Mouse (Mus musculus): ENCODE data around the gene Crb1. TPM values are rescaled to one million over a fixed set of nuclear protein-coding genes. Genes with fewer than 3 reads are reported as not detected.
"Not testable (repeated sequence)": the region's sequence is repeated elsewhere in the genome, so short reads cannot be mapped to it uniquely, and the experiment has no call there.

Gene Crb1
- polyA plus RNA-seq, 1 experiment: 0.13 TPM

GRCm38 (mm10) chr1:139340178-139340859, 36.6 kb downstream of the Crb1 start:
- Histone ChIP-seq H3K36me3 (replicated peaks; ENCODE audit: low read length) (no peaks in the 10 kb centered on the region), H3K4me3 (replicated peaks) (no peak overlapping the region), H3K27me3 (replicated peaks) (peaks cover 2% of the 10 kb centered on the region), H3K4me1 (no peaks in the 10 kb centered on the region), H3K9me3 (no peaks in the 10 kb centered on the region)
- TF ChIP-seq GATA1 (IDR thresholded peaks at IDR 0.05; ENCODE audit: borderline replicate concordance, low read length) (no peak), FLI1 (IDR thresholded peaks at IDR 0.05; ENCODE audit: low read length) (no peak)

GRCm38 (mm10) chr1:139336997-139337396, 39.9 kb downstream of the Crb1 start:
- Histone ChIP-seq H3K27me3 (replicated peaks) (peaks cover 2% of the 10 kb centered on the region), H3K4me3 (replicated peaks) (no peak overlapping the region), H3K4me1 (no peaks in the 10 kb centered on the region), H3K36me3 (replicated peaks; ENCODE audit: low read length) (no peaks in the 10 kb centered on the region), H3K9me3 (no peaks in the 10 kb centered on the region)
- TF ChIP-seq FLI1 (IDR thresholded peaks at IDR 0.05; ENCODE audit: low read length): no peak
- no peak for TF ChIP-seq GATA1 (IDR thresholded peaks at IDR 0.05; ENCODE audit: borderline replicate concordance, low read length)

GRCm38 (mm10) chr1:139328811-139329210, 48.1 kb downstream of the Crb1 start:
- H3K27me3 ChIP-seq (replicated peaks): no peaks in the 10 kb centered on the region
- no peaks in the 10 kb centered on the region for H3K9me3 ChIP-seq
- H3K36me3 ChIP-seq (replicated peaks; ENCODE audit: low read length): no peaks in the 10 kb centered on the region
- H3K4me3 ChIP-seq (replicated peaks): no peak overlapping the region
- no peaks in the 10 kb centered on the region for H3K4me1 ChIP-seq
- TF ChIP-seq GATA1 (IDR thresholded peaks at IDR 0.05; ENCODE audit: borderline replicate concordance, low read length) (no peak), FLI1 (IDR thresholded peaks at IDR 0.05; ENCODE audit: low read length) (no peak)

GRCm38 (mm10) chr1:139328286-139328685, 48.6 kb downstream of the Crb1 start:
- H3K9me3 ChIP-seq: no peaks in the 10 kb centered on the region
- no peak overlapping the region for H3K4me3 ChIP-seq (replicated peaks)
- no peaks in the 10 kb centered on the region for H3K4me1 ChIP-seq
- H3K27me3 ChIP-seq (replicated peaks): no peaks in the 10 kb centered on the region
- H3K36me3 ChIP-seq (replicated peaks; ENCODE audit: low read length): no peaks in the 10 kb centered on the region
- TF ChIP-seq GATA1 (IDR thresholded peaks at IDR 0.05; ENCODE audit: borderline replicate concordance, low read length) (no peak), FLI1 (IDR thresholded peaks at IDR 0.05; ENCODE audit: low read length) (no peak)

GRCm38 (mm10) chr1:139325378-139325777, 51.5 kb downstream of the Crb1 start:
- H3K9me3 ChIP-seq: no peaks in the 10 kb centered on the region
- no peaks in the 10 kb centered on the region for H3K4me1 ChIP-seq
- TF ChIP-seq FLI1 (IDR thresholded peaks at IDR 0.05; ENCODE audit: low read length) (no peak), GATA1 (IDR thresholded peaks at IDR 0.05; ENCODE audit: borderline replicate concordance, low read length) (no peak)
- no peaks in the 10 kb centered on the region for H3K27me3 ChIP-seq (replicated peaks)
- no peak overlapping the region for H3K4me3 ChIP-seq (replicated peaks)
- H3K36me3 ChIP-seq (replicated peaks; ENCODE audit: low read length): no peaks in the 10 kb centered on the region

GRCm38 (mm10) chr1:139319798-139320197, 57.1 kb downstream of the Crb1 start:
- Histone ChIP-seq H3K27me3 (replicated peaks) (no peaks in the 10 kb centered on the region), H3K4me3 (replicated peaks) (no peak overlapping the region), H3K36me3 (replicated peaks; ENCODE audit: low read length) (no peaks in the 10 kb centered on the region), H3K4me1 (no peaks in the 10 kb centered on the region), H3K9me3 (no peaks in the 10 kb centered on the region)
- TF ChIP-seq GATA1 (IDR thresholded peaks at IDR 0.05; ENCODE audit: borderline replicate concordance, low read length): no peak
- TF ChIP-seq FLI1 (IDR thresholded peaks at IDR 0.05; ENCODE audit: low read length): no peak

GRCm38 (mm10) chr1:139314297-139314874, 62.5 kb downstream of the Crb1 start:
- Histone ChIP-seq H3K4me1 (no peaks in the 10 kb centered on the region), H3K4me3 (replicated peaks) (no peak overlapping the region), H3K9me3 (no peaks in the 10 kb centered on the region), H3K36me3 (replicated peaks; ENCODE audit: low read length) (no peaks in the 10 kb centered on the region), H3K27me3 (replicated peaks) (no peaks in the 10 kb centered on the region)
- TF ChIP-seq FLI1 (IDR thresholded peaks at IDR 0.05; ENCODE audit: low read length): no peak
- TF ChIP-seq GATA1 (IDR thresholded peaks at IDR 0.05; ENCODE audit: borderline replicate concordance, low read length): no peak

GRCm38 (mm10) chr1:139308915-139309314, 68.0 kb downstream of the Crb1 start:
- Histone ChIP-seq H3K36me3 (replicated peaks; ENCODE audit: low read length) (no peaks in the 10 kb centered on the region), H3K4me3 (replicated peaks) (no peak overlapping the region), H3K27me3 (replicated peaks) (no peaks in the 10 kb centered on the region), H3K9me3 (no peaks in the 10 kb centered on the region), H3K4me1 (no peaks in the 10 kb centered on the region)
- TF ChIP-seq FLI1 (IDR thresholded peaks at IDR 0.05; ENCODE audit: low read length) (no peak), GATA1 (IDR thresholded peaks at IDR 0.05; ENCODE audit: borderline replicate concordance, low read length) (no peak)

- H3K9me3 ChIP-seq; H3K4me1 ChIP-seq; H3K27me3 ChIP-seq (replicated peaks); H3K4me3 ChIP-seq (replicated peaks); H3K36me3 ChIP-seq (replicated peaks; ENCODE audit: low read length): not testable (repeated sequence)
Measured at GRCm38 (mm10) chr1:139302519-139302918, 74.4 kb downstream of the Crb1 start.

- Histone ChIP-seq H3K4me1 (no peaks in the 10 kb centered on the region), H3K36me3 (replicated peaks; ENCODE audit: low read length) (no peaks in the 10 kb centered on the region), H3K4me3 (replicated peaks) (no peak overlapping the region), H3K9me3 (no peaks in the 10 kb centered on the region), H3K27me3 (replicated peaks) (no peaks in the 10 kb centered on the region)
- TF ChIP-seq GATA1 (IDR thresholded peaks at IDR 0.05; ENCODE audit: borderline replicate concordance, low read length): no peak
- no peak for TF ChIP-seq FLI1 (IDR thresholded peaks at IDR 0.05; ENCODE audit: low read length)
Measured at GRCm38 (mm10) chr1:139301830-139302229, 75.1 kb downstream of the Crb1 start.
